Mouse (Mus musculus) stomach, postnatal 0 days (tissue): ENCODE measurements around the gene Dgki.

ENCODE experiments used
- CTCF ChIP-seq: IDR thresholded peaks from 2 replicates; pipeline ENCODE4 v1.5.1; 2016; ENCODE audit warnings: antibody characterized with exemption, low read depth, mild to moderate bottlenecking, moderate library complexity
- EP300 ChIP-seq: optimal IDR thresholded peaks from 2 replicates; pipeline ENCODE3; 2016; ENCODE audit warnings: antibody characterized with exemption

- TF ChIP-seq EP300 (no peak), CTCF (no peak)
Measured at GRCm38 (mm10) chr6:36843031-36843488, 456.9 kb downstream of the Dgki start.
